Mouse (Mus musculus) MEL (cell line): ENCODE measurements around the gene V1ra8. TPM values are rescaled to one million over a fixed set of nuclear protein-coding genes. Genes with fewer than 3 reads are reported as not detected.

ENCODE experiments used
- DNase-seq: peaks from one replicate; pipeline ENCODE4 v3.0.0; 2011; ENCODE audit warnings: low read depth, low spot score
- H3K27ac ChIP-seq: 2 replicates; pipeline ENCODE4 v1.5.1; 2012; ENCODE audit warnings: low read depth, mild to moderate bottlenecking, control low read depth, low read length, moderate library complexity; ENCODE audit not compliant: control insufficient read depth
- H3K27me3 ChIP-seq, 2 experiments: fragments of 150-350 bp in 1 of 2; sonication (generic) in 1 of 2; 2 replicates each; pipeline ENCODE4 v1.6.1; 2012; ENCODE audit warnings: low read length in 2 of 2, mild to moderate bottlenecking in 2 of 2, improper control_type of control experiment in 1 of 2, moderate library complexity in 1 of 2; ENCODE audit not compliant: insufficient read depth in 2 of 2, control insufficient read depth in 1 of 2
- H3K36me3 ChIP-seq, 2 experiments: 2 replicates each; pipeline ENCODE4 v1.6.1; 2012 to 2014; ENCODE audit warnings: low read length in 2 of 2, improper control_type of control experiment in 1 of 2, inconsistent platforms in 1 of 2, mild to moderate bottlenecking in 1 of 2; ENCODE audit not compliant: insufficient read depth in 2 of 2, control insufficient read depth in 1 of 2
- H3K4me1 ChIP-seq, 2 experiments: fragments of 150-350 bp in 1 of 2; sonication (generic) in 1 of 2; 2 replicates each; pipeline ENCODE4 v1.6.1; 2012; ENCODE audit warnings: low read length in 2 of 2, improper control_type of control experiment in 1 of 2, mild to moderate bottlenecking in 1 of 2; ENCODE audit not compliant: insufficient read depth in 2 of 2, control insufficient read depth in 1 of 2
- H3K4me3 ChIP-seq, 2 experiments: fragments of 150-350 bp in 1 of 2; sonication (generic) in 1 of 2; 2 replicates each; pipeline ENCODE4 v1.5.1; 2012; ENCODE audit warnings: low read depth in 2 of 2, low read length in 2 of 2, mild to moderate bottlenecking in 2 of 2, moderate library complexity in 2 of 2, control low read depth in 1 of 2, improper control_type of control experiment in 1 of 2; ENCODE audit not compliant: control insufficient read depth in 1 of 2, insufficient read depth in 1 of 2
- H3K79me2 ChIP-seq: 2 replicates; pipeline ENCODE4 v1.6.1; 2012; ENCODE audit warnings: mild to moderate bottlenecking, low read length, moderate library complexity; ENCODE audit not compliant: control insufficient read depth, poor library complexity, insufficient read depth
- H3K9ac ChIP-seq: 2 replicates; pipeline ENCODE4 v1.6.1; 2012; ENCODE audit warnings: low read depth, mild to moderate bottlenecking, control low read depth, low read length, moderate library complexity; ENCODE audit not compliant: control insufficient read depth, poor library complexity, severe bottlenecking
- H3K9me3 ChIP-seq: fragments of 150-350 bp; sonication (generic); replicated peaks from 2 replicates; pipeline ENCODE4 v1.6.1; 2012; ENCODE audit warnings: mild to moderate bottlenecking, low read length, improper control_type of control experiment, moderate library complexity; ENCODE audit not compliant: insufficient read depth
- BHLHE40 ChIP-seq: IDR thresholded peaks from 2 replicates; pipeline ENCODE4 v1.6.1; 2012; ENCODE audit warnings: low read depth, mild to moderate bottlenecking, inconsistent platforms, low read length, improper control_type of control experiment, borderline replicate concordance
- CTCF ChIP-seq, 3 experiments: IDR thresholded peaks in 2 of 3; conservative IDR thresholded peaks in 1 of 3; 2 replicates each; pipeline ENCODE4 v1.5.1; 2011 to 2012; ENCODE audit warnings: low read length in 3 of 3, low read depth in 2 of 3, mild to moderate bottlenecking in 2 of 3, improper control_type of control experiment in 1 of 3, inconsistent platforms in 1 of 3, mixed read lengths in 1 of 3, moderate library complexity in 1 of 3; ENCODE audit not compliant: control insufficient read depth in 1 of 3, insufficient read depth in 1 of 3, poor library complexity in 1 of 3, severe bottlenecking in 1 of 3
- E2F4 ChIP-seq: IDR thresholded peaks from 2 replicates; pipeline ENCODE4 v1.6.1; 2011; ENCODE audit warnings: low read depth, low read length, improper control_type of control experiment, borderline replicate concordance
- ELF1 ChIP-seq: IDR thresholded peaks from 2 replicates; pipeline ENCODE4 v1.6.1; 2014; ENCODE audit warnings: low read depth, mild to moderate bottlenecking, inconsistent platforms, low read length, improper control_type of control experiment, moderate library complexity
- ETS1 ChIP-seq: IDR thresholded peaks from 2 replicates; pipeline ENCODE4 v1.6.1; 2012; ENCODE audit warnings: low read depth, mild to moderate bottlenecking, inconsistent platforms, low read length, improper control_type of control experiment, moderate library complexity
- GATA1 ChIP-seq: IDR thresholded peaks from 2 replicates; pipeline ENCODE4 v1.6.1; 2011; ENCODE audit warnings: low read depth, low read length, improper control_type of control experiment
- JUND ChIP-seq: IDR thresholded peaks from 2 replicates; pipeline ENCODE4 v1.6.1; 2011; ENCODE audit warnings: low read depth, mild to moderate bottlenecking, improper control_type of control experiment, low read length
- KAT2A ChIP-seq: conservative IDR thresholded peaks from 2 replicates; pipeline ENCODE4 v1.6.1; 2012; ENCODE audit warnings: low read depth, low read length, improper control_type of control experiment, inconsistent platforms
- MAFK ChIP-seq: IDR thresholded peaks from 2 replicates; pipeline ENCODE4 v1.6.1; 2011; ENCODE audit warnings: low read depth, mild to moderate bottlenecking, low read length, improper control_type of control experiment, borderline replicate concordance
- MXI1 ChIP-seq: IDR thresholded peaks from 2 replicates; pipeline ENCODE4 v1.6.1; 2011; ENCODE audit warnings: mild to moderate bottlenecking, low read depth, low read length, improper control_type of control experiment
- MYB ChIP-seq: IDR thresholded peaks from 2 replicates; pipeline ENCODE4 v1.6.1; 2011; ENCODE audit warnings: mild to moderate bottlenecking, low read depth, low read length, improper control_type of control experiment
- MYC ChIP-seq: IDR thresholded peaks from 2 replicates; pipeline ENCODE4 v1.6.1; 2011; ENCODE audit warnings: low read depth, mild to moderate bottlenecking, low read length, improper control_type of control experiment, moderate library complexity
- NELFE ChIP-seq: IDR thresholded peaks from 2 replicates; pipeline ENCODE4 v1.6.1; 2011; ENCODE audit warnings: low read depth, low read length, improper control_type of control experiment
- NRF1 ChIP-seq: IDR thresholded peaks from 2 replicates; pipeline ENCODE4 v1.6.1; 2014; ENCODE audit warnings: low read depth, mild to moderate bottlenecking, inconsistent platforms, low read length, improper control_type of control experiment, moderate library complexity; ENCODE audit not compliant: poor library complexity, insufficient read depth, severe bottlenecking
- POLR2AphosphoS2 ChIP-seq: IDR thresholded peaks from 2 replicates; pipeline ENCODE4 v1.6.1; 2011; ENCODE audit warnings: low read length, improper control_type of control experiment
- POLR2AphosphoS5 ChIP-seq: IDR thresholded peaks from 2 replicates; pipeline ENCODE4 v1.6.1; 2012; ENCODE audit warnings: low read depth, borderline replicate concordance, mild to moderate bottlenecking, inconsistent platforms, low read length, moderate library complexity, mixed read lengths
- SIN3A ChIP-seq: IDR thresholded peaks from 2 replicates; pipeline ENCODE4 v1.6.1; 2012; ENCODE audit warnings: low read length, improper control_type of control experiment, inconsistent platforms
- SMC3 ChIP-seq: IDR thresholded peaks from 2 replicates; pipeline ENCODE4 v1.6.1; 2011; ENCODE audit warnings: low read depth, low read length, improper control_type of control experiment
- UBTF ChIP-seq: IDR thresholded peaks from 2 replicates; pipeline ENCODE4 v1.6.1; 2012; ENCODE audit warnings: low read depth, mild to moderate bottlenecking, inconsistent platforms, low read length, improper control_type of control experiment, moderate library complexity, borderline replicate concordance; ENCODE audit not compliant: insufficient read depth
- USF1 ChIP-seq: IDR thresholded peaks from 2 replicates; pipeline ENCODE4 v1.6.1; 2014; ENCODE audit warnings: low read depth, mild to moderate bottlenecking, inconsistent platforms, low read length, improper control_type of control experiment, moderate library complexity
- USF2 ChIP-seq, 2 experiments: IDR thresholded peaks; 2 replicates each; pipeline ENCODE4 v1.6.1; 2011 to 2012; ENCODE audit warnings: improper control_type of control experiment in 2 of 2, low read length in 2 of 2, borderline replicate concordance in 1 of 2, inconsistent platforms in 1 of 2, low read depth in 1 of 2, mild to moderate bottlenecking in 1 of 2; ENCODE audit not compliant: insufficient read depth in 1 of 2
- ZMIZ1 ChIP-seq: IDR thresholded peaks from 2 replicates; pipeline ENCODE4 v1.6.1; 2012; ENCODE audit warnings: low read depth, mild to moderate bottlenecking, inconsistent platforms, low read length, improper control_type of control experiment, moderate library complexity
- ZNF384 ChIP-seq: IDR thresholded peaks from 2 replicates; pipeline ENCODE4 v1.6.1; 2012; ENCODE audit warnings: low read depth, mild to moderate bottlenecking, inconsistent platforms, low read length, improper control_type of control experiment
- polyA plus RNA-seq, 2 experiments: library from polyadenylated mRNA; stranded (reverse) in 1 of 2; unstranded in 1 of 2; fragments of >175 nt in 1 of 2; fragments of >200 nt in 1 of 2; gene quantifications; 2 replicates each; pipeline versions ENCODE4 v1.2.1 to v1.2.4; 2012; ENCODE audit warnings: low replicate concordance in 2 of 2, low read depth in 1 of 2; ENCODE audit not compliant: insufficient read length in 2 of 2, insufficient read depth in 1 of 2, missing spikeins in 1 of 2
- total RNA-seq: library from RNA; depleted of rRNA; stranded (reverse); fragments of 300-350 nt; gene quantifications from 2 replicates; pipeline ENCODE4 v1.2.3, GENCODE M21; 2012

The V1ra8 gene
- total and polyA plus RNA-seq, 3 experiments = not detected

GRCm38 (mm10) chr6:90232681-90233080, 30.1 kb downstream of the V1ra8 start:
- TF ChIP-seq MXI1 (no peak), POLR2AphosphoS5 (no peak), ZNF384 (no peak), POLR2AphosphoS2 (no peak), JUND (no peak), NELFE (no peak), GATA1 (no peak), ELF1 (no peak), ZMIZ1 (no peak), MAFK (no peak), SMC3 (no peak), MYC (no peak), E2F4 (no peak), UBTF (no peak), SIN3A (no peak), USF2 (IDR thresholded peaks at IDR 0.05; ENCODE audit: borderline replicate concordance in 1 of 2, insufficient read depth in 1 of 2, low read depth in 1 of 2, low read length in 2 of 2) (no peak)
- Histone ChIP-seq H3K27me3 (no peaks in the 10 kb centered on the region), H3K4me1 (no peaks in the 10 kb centered on the region), H3K9ac (no peak overlapping the region), H3K9me3 (no peaks in the 10 kb centered on the region), H3K79me2 (no peaks in the 10 kb centered on the region), H3K4me3 (no peak overlapping the region), H3K36me3 (no peaks in the 10 kb centered on the region), H3K27ac (no peak overlapping the region)
- DNase-seq = no peak

- Histone ChIP-seq H3K9me3 (no peaks in the 10 kb centered on the region), H3K4me3 (no peak overlapping the region), H3K4me1 (no peaks in the 10 kb centered on the region), H3K79me2 (no peaks in the 10 kb centered on the region), H3K36me3 (no peaks in the 10 kb centered on the region), H3K9ac (no peak overlapping the region), H3K27me3 (no peaks in the 10 kb centered on the region), H3K27ac (no peak overlapping the region)
- DNase-seq = no peak
- TF ChIP-seq BHLHE40 (no peak), NELFE (no peak), KAT2A (no peak), MYB (no peak), NRF1 (no peak), USF1 (no peak), SMC3 (no peak), GATA1 (no peak), POLR2AphosphoS2 (no peak), ETS1 (no peak), CTCF (IDR thresholded peaks at IDR 0.05 in 2 of 3, conservative IDR thresholded peaks at IDR 0.05 in 1 of 3; ENCODE audit: control insufficient read depth in 1 of 3, insufficient read depth in 1 of 3, low read depth in 2 of 3, low read length in 3 of 3, poor library complexity in 1 of 3, severe bottlenecking in 1 of 3) (no peak)
Measured at GRCm38 (mm10) chr6:90244019-90244418, 41.4 kb downstream of the V1ra8 start.
